12 mouse cellular contexts compared by ENCODE assay signal in genomic region chr11:54728371-54728770, GRCm38 (mm10). TPM values are rescaled to one million over a fixed set of nuclear protein-coding genes. Genes with fewer than 3 reads are reported as not detected.
DNase-seq lines count a peak whose midpoint lies in the region; ATAC-seq and TF ChIP-seq lines count a peak whose summit lies in the region.
"Had no signal": no experiment of that assay in that cellular context is flagged by ENCODE, and none has a peak within 500 bp of the region (broad histone marks: within the 10 kb centered on the region; RNA-seq: fewer than 3 reads in every experiment).

No protein-coding gene starts in this region.

- H3K4me2 ChIP-seq in heart, embryonic 15.5 days, result no peak overlapping the region
- H3K4me2 ChIP-seq in hindbrain, embryonic 12.5 days (replicated peaks), result no peak overlapping the region
- H3K4me2 ChIP-seq in intestine, embryonic 15.5 days (replicated peaks), result no peak overlapping the region

- H3K4me1 ChIP-seq in heart, embryonic 15.5 days (replicated peaks), result peaks cover 39% of the 10 kb centered on the region
- peaks cover 39% of the 10 kb centered on the region for H3K4me1 ChIP-seq in spleen, adult 2 months (ENCODE audit: control insufficient read depth, insufficient read depth, insufficient read length)
- peaks cover 15% of the 10 kb centered on the region; the same call in 1 of the 2 replicates for H3K4me1 ChIP-seq in hindbrain, embryonic 12.5 days
- no peaks in the 10 kb centered on the region for H3K4me1 ChIP-seq in intestine, embryonic 15.5 days (replicated peaks)

- no peak for ATAC-seq in heart, embryonic 15.5 days (replicated peaks; ENCODE audit: insufficient number of reproducible peaks, insufficient read depth, low FRiP score, low read depth)
- ATAC-seq in activated CD4-positive, CD25-positive, alpha-beta regulatory T cell, adult 4 months, result peak; percentile 24
- ATAC-seq in hindbrain, embryonic 12.5 days (ENCODE audit: low FRiP score), result no peak
- ATAC-seq in intestine, embryonic 15.5 days, result no peak
- ATAC-seq: forebrain, embryonic 16.5 days had no signal

- no peaks in the 10 kb centered on the region for H3K27me3 ChIP-seq in heart, embryonic 15.5 days
- H3K27me3 ChIP-seq in spleen, adult 2 months (ENCODE audit: control insufficient read depth, insufficient read depth, low read length), result no peaks in the 10 kb centered on the region
- no peaks in the 10 kb centered on the region for H3K27me3 ChIP-seq in splenic B cell, adult 2 months (ENCODE audit: control insufficient read depth, insufficient read depth, low read length, poor library complexity, severe bottlenecking)
- H3K27me3 ChIP-seq in hindbrain, embryonic 12.5 days, result no peaks in the 10 kb centered on the region
- H3K27me3 ChIP-seq in intestine, embryonic 15.5 days (replicated peaks), result no peaks in the 10 kb centered on the region

- no peak overlapping the region for H3K9ac ChIP-seq in heart, embryonic 15.5 days
- H3K9ac ChIP-seq in hindbrain, embryonic 12.5 days, result no peak overlapping the region
- no peak overlapping the region for H3K9ac ChIP-seq in intestine, embryonic 15.5 days

- TF ChIP-seq POLR2A in spleen, adult 2 months (IDR thresholded peaks at IDR 0.05; ENCODE audit: low read depth, low read length), result no peak

- no peak for TF ChIP-seq CTCF in spleen, adult 2 months (IDR thresholded peaks at IDR 0.05; ENCODE audit: extremely low read depth, insufficient read depth, insufficient read length, insufficient replicate concordance)

- H3K9me3 ChIP-seq in heart, embryonic 15.5 days (replicated peaks), result no peaks in the 10 kb centered on the region
- no peaks in the 10 kb centered on the region for H3K9me3 ChIP-seq in hindbrain, embryonic 12.5 days (replicated peaks)
- no peaks in the 10 kb centered on the region for H3K9me3 ChIP-seq in intestine, embryonic 15.5 days

- H3K27ac ChIP-seq in heart, embryonic 15.5 days, result 0 out of 2 replicates have a peak overlapping the region, but pooled peaks have one; percentile 75
- H3K27ac ChIP-seq in spleen, adult 2 months (ENCODE audit: insufficient read depth, low read length), result peak overlapping the region; percentile 96
- no peak overlapping the region for H3K27ac ChIP-seq in hindbrain, embryonic 12.5 days
- H3K27ac ChIP-seq in intestine, embryonic 15.5 days, result no peak overlapping the region
- H3K27ac ChIP-seq: kidney, postnatal 0 days had no signal

- no peaks in the 10 kb centered on the region for H3K36me3 ChIP-seq in heart, embryonic 15.5 days
- H3K36me3 ChIP-seq in spleen, adult 2 months (ENCODE audit: control insufficient read depth, insufficient read depth, low read length), result 0 out of 2 replicates have a peak, but pooled peaks cover 2% of the 10 kb centered on the region
- peaks cover 1% of the 10 kb centered on the region; the same call in 1 of the 2 replicates for H3K36me3 ChIP-seq in splenic B cell, adult 2 months (ENCODE audit: control insufficient read depth, insufficient read depth, low read length, poor library complexity, severe bottlenecking)
- peaks cover 23% of the 10 kb centered on the region for H3K36me3 ChIP-seq in hindbrain, embryonic 12.5 days
- H3K36me3 ChIP-seq in intestine, embryonic 15.5 days, result 0 out of 2 replicates have a peak, but pooled peaks cover under 1% of the 10 kb centered on the region

- no peak for DNase-seq in heart, postnatal 4 days
- DNase-seq in spleen, adult 2 months (ENCODE audit: low read depth in 1 of 2, low spot score in 2 of 2), result peak; percentile 18 to 42
- DNase-seq in spleen, adult 12 weeks (ENCODE audit: low spot score), result no peak
- DNase-seq in splenic B cell, adult 2 months (ENCODE audit: low read depth, low spot score), result peak; percentile 49
- DNase-seq: cerebellum, adult 11 months; cerebellum, postnatal 36 days had no signal

- H3K4me3 ChIP-seq in heart, embryonic 15.5 days, result no peak overlapping the region
- no peak overlapping the region for H3K4me3 ChIP-seq in spleen, adult 2 months (ENCODE audit: extremely low read depth, insufficient read depth, insufficient read length)
- no peak overlapping the region for H3K4me3 ChIP-seq in hindbrain, embryonic 12.5 days
- H3K4me3 ChIP-seq in intestine, embryonic 15.5 days (replicated peaks), result no peak overlapping the region

- WGBS in heart, embryonic 15.5 days, result 80% methylated on average over 2 of the region's 2 CpGs
- 11% methylated on average over 2 of the region's 2 CpGs for WGBS in spleen, adult 2 months
- 89% methylated on average over 2 of the region's 2 CpGs for WGBS in hindbrain, embryonic 12.5 days
- 91% methylated on average over 2 of the region's 2 CpGs for WGBS in intestine, embryonic 15.5 days

RNA-seq across cellular contexts. Expression of gene Cdc42se2, which starts 59.1 kb away (rescaled TPM):
- 53.2 and 66.5 TPM in 2 replicates for polyA plus RNA-seq in heart, embryonic 15.5 days (2015; fragmentation: Nextera tagmentation; extraction: Ambion mirVana)
- total RNA-seq in heart, postnatal 4 days (2021), result 10 to 100 TPM; 44.3 to 47.1 TPM
- polyA plus RNA-seq in spleen, adult 2 months (2012; rRNA removed), result 55.8 and 58.5 TPM in 2 replicates
- 100 to 1,000 TPM; 286 to 321 TPM for polyA plus RNA-seq in activated CD4-positive, CD25-positive, alpha-beta regulatory T cell, adult 4 months (2017; shearing (Covaris generic))
- polyA plus RNA-seq in hindbrain, embryonic 12.5 days (2016; fragmentation: Nextera tagmentation; extraction: Ambion mirVana), result 198 and 205 TPM in 2 replicates
- 70.6 and 72.5 TPM in 2 replicates for polyA plus RNA-seq in intestine, embryonic 15.5 days (2015; fragmentation: Nextera tagmentation; extraction: Ambion mirVana)

Comparison
In these comparisons a context has a peak if more than half of its experiments do, and no peak if none do; other contexts are left out.
1. DNase-seq: peak in spleen, adult 2 months (2 of 2) and splenic B cell, adult 2 months (single experiment); none in heart, postnatal 4 days (single experiment) and spleen, adult 12 weeks (single experiment).
2. H3K27ac ChIP-seq: peak in heart, embryonic 15.5 days (single experiment) and spleen, adult 2 months (single experiment); none in hindbrain, embryonic 12.5 days (single experiment) and intestine, embryonic 15.5 days (single experiment).